In the genomic region with DNA sequence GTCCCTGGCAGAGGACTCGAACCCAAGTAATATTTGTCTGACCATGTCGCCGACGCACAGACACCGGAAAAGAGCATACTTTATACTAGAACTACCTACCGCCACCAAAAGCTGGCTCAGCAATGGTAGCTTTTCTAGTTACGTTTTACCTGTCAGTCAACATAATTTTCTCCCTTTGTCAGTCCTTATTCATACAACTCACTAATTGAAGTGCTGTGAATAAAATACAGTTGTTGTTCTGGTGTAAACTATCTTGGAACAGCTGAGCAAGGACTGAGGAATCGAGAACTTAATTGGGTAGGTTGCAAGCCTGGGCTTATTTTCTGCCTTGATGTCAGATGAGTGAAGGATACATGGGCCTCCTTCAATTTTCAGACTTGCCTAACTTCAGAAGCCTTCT, we compare ENCODE assay signal across 8 mouse cellular contexts. TPM values are rescaled to one million over a fixed set of nuclear protein-coding genes. Genes with fewer than 3 reads are reported as not detected.
DNase-seq lines count a peak whose midpoint lies in the region; ATAC-seq and TF ChIP-seq lines count a peak whose summit lies in the region.

No protein-coding gene starts in this region.

- TF ChIP-seq POLR2A in myocyte (IDR thresholded peaks at IDR 0.05; ENCODE audit: insufficient read length, low read depth) = no peak

- H3K27ac ChIP-seq in left cerebral cortex, adult 2 months = peak overlapping the region; percentile 93

- no peak for DNase-seq in left cerebral cortex, adult 2 months (ENCODE audit: extremely low spot score in 1 of 2, low spot score in 2 of 2)
- DNase-seq in left cerebral cortex, postnatal 36 days (ENCODE audit: low spot score in 2 of 2) = no peak
- DNase-seq in c-Kit-positive CD71-positive TER-119-positive erythroid progenitor cells, embryonic 14.5 days (ENCODE audit: low spot score) = peak; percentile 23
- no peak for DNase-seq in gastrocnemius, postnatal 10 days
- DNase-seq in urinary bladder, postnatal 4 days (ENCODE audit: low spot score in 2 of 2) = no peak
- DNase-seq in spleen, adult 18-20 months = no peak

- no peak for TF ChIP-seq CTCF in left cerebral cortex, adult 2 months (IDR thresholded peaks at IDR 0.05)

- no peaks in the 10 kb centered on the region for H3K36me3 ChIP-seq in myocyte (ENCODE audit: control insufficient read depth, insufficient read depth)

- peak overlapping the region; percentile 91 for H3K4me3 ChIP-seq in left cerebral cortex, adult 2 months
- peak overlapping the region; percentile 42 for H3K4me3 ChIP-seq in myocyte

- no peaks in the 10 kb centered on the region for H3K27me3 ChIP-seq in myocyte (ENCODE audit: control insufficient read depth, insufficient read depth, insufficient read length)

- H3K4me2 ChIP-seq in myocyte (ENCODE audit: low read depth) = peak overlapping the region; percentile 95

- H3ac ChIP-seq in myocyte (ENCODE audit: control insufficient read depth, insufficient read length) = peak overlapping the region; percentile 32

- peaks cover 29% of the 10 kb centered on the region for H3K79me2 ChIP-seq in myocyte (ENCODE audit: control insufficient read depth, insufficient read depth)

- intact Hi-C loops in left cerebral cortex, adult 2 months (cut with DNase I) = loop anchor here (2.0 kb wide), 2 partner anchors 56 to 148 kb away; no protein-coding TSS in a partner anchor
- intact Hi-C loops in left cerebral cortex, postnatal 36 days (cut with DNase I) = loop anchor here (5.0 kb wide), 2 partner anchors 56 to 146 kb away; no protein-coding TSS in a partner anchor

- ATAC-seq in inflammation-experienced regulatory T-cells, adult 6 months = peak; percentile 30

TF ChIP-seq in myocyte, 11 proteins besides CTCF, POLR2A, EP300 and RAD21:
- TF ChIP-seq E2F4 (IDR thresholded peaks at IDR 0.05; ENCODE audit: insufficient read depth) (no peak), SRF (IDR thresholded peaks at IDR 0.05; ENCODE audit: control insufficient read depth, insufficient read length, low read depth) (no peak), TCF12 (IDR thresholded peaks at IDR 0.05; ENCODE audit: insufficient read depth, poor library complexity, severe bottlenecking) (no peak), MYOG (IDR thresholded peaks at IDR 0.05; ENCODE audit: control insufficient read depth in 1 of 3, insufficient read depth in 1 of 3, insufficient read length in 2 of 3, low read depth in 2 of 3) (no peak), REST (IDR thresholded peaks at IDR 0.05; ENCODE audit: insufficient read depth, insufficient read length) (no peak), USF1 (IDR thresholded peaks at IDR 0.05; ENCODE audit: low read depth) (no peak), MYOD1 (IDR thresholded peaks at IDR 0.05; ENCODE audit: control insufficient read depth in 1 of 3, insufficient read length in 2 of 3, low read depth in 2 of 3) (no peak), TCF3 (IDR thresholded peaks at IDR 0.05; ENCODE audit: insufficient read length, low read depth) (no peak), MAX (IDR thresholded peaks at IDR 0.05; ENCODE audit: low read depth) (no peak)
TF ChIP-seq in myocyte: peak in this region for 0.

RNA-seq across cellular contexts. Expression of gene Rb1, which starts 0.9 kb away (rescaled TPM):
- total RNA-seq in left cerebral cortex, adult 2 months (2021) = 10 to 100 TPM; 29.7 to 30.5 TPM
- total RNA-seq in left cerebral cortex, postnatal 36 days (2021) = 10 to 100 TPM; 27.4 to 33.2 TPM
- polyA plus RNA-seq in inflammation-experienced regulatory T-cells, adult 6 months (2017; shearing (Covaris generic)) = 100 to 1,000 TPM in 1 of 3 experiments, 10 to 100 TPM in 2; 21.9 to 113 (median 85.4) TPM
- polyA plus RNA-seq in myocyte (2012; fragmentation: generic; extraction: Trizol) = 14.2 TPM
- 10 to 100 TPM; 24.7 to 31.0 TPM for total RNA-seq in gastrocnemius, postnatal 10 days (2021)

RNA-seq across cellular contexts. Expression of gene Itm2b, which starts 58.6 kb away (rescaled TPM):
- 100 to 1,000 TPM; 721 to 748 TPM for total RNA-seq in left cerebral cortex, adult 2 months (2021)
- 100 to 1,000 TPM; 725 to 789 TPM for total RNA-seq in left cerebral cortex, postnatal 36 days (2021)
- polyA plus RNA-seq in inflammation-experienced regulatory T-cells, adult 6 months (2017; shearing (Covaris generic)) = 1,000 to 10,000 TPM in 2 of 3 experiments, 100 to 1,000 TPM in 1; 933 to 1,139 (median 1,095) TPM
- polyA plus RNA-seq in myocyte (2012; fragmentation: generic; extraction: Trizol) = 530 TPM
- total RNA-seq in gastrocnemius, postnatal 10 days (2021) = 100 to 1,000 TPM; 408 to 439 TPM
